Mouse (Mus musculus): ENCODE results near the gene Alpk1. TPM values are rescaled to one million over a fixed set of nuclear protein-coding genes. Genes with fewer than 3 reads are reported as not detected.

Alpk1 gene
- polyA plus RNA-seq, 1 experiment from 2014 or later = 0.92 TPM

DNA sequence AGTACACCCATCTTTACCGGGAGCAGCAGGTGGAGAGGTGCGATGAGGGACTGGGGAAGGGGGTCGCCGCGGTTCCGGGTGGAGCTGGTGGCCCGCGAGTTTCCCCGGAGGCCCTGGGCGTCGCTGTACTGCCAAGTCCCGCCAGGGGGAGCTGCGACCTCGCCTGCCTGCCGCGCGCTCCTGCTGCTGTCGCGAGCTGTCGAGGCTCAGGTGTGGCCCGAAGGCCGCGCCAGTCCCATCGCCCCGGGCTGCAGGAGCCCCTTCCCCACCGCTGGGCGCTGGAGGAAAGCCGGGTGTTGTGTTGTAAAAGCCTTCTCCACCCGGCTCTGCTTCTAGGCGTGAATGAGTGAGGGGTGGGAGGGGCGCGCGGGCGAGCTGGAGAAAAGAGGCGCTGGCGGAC lies 155.0 kb downstream of the Alpk1 start:
- H3K9me3 ChIP-seq (replicated peaks; ENCODE audit: control insufficient read depth, low read length) = no peaks in the 10 kb centered on the region
- no peaks in the 10 kb centered on the region for H3K36me3 ChIP-seq (ENCODE audit: control insufficient read depth, insufficient read depth)
- peaks cover 6% of the 10 kb centered on the region; the same call in 1 of the 2 replicates for H3K4me1 ChIP-seq (ENCODE audit: control insufficient read depth, insufficient read depth, low read length)
- ATAC-seq (replicated peaks; ENCODE audit: extremely low read depth, insufficient read depth, low FRiP score) = no peak
- peaks cover 55% of the 10 kb centered on the region for H3K27me3 ChIP-seq (ENCODE audit: control insufficient read depth, insufficient read depth, low read length)
- no peak overlapping the region for H3K9ac ChIP-seq (ENCODE audit: low read length)
- peak overlapping the region; percentile 64 for H3K4me2 ChIP-seq (ENCODE audit: low read depth, low read length)
- WGBS = 2% methylated on average over 36 of the region's 36 CpGs
- peak overlapping the region; percentile 42 for H3K4me3 ChIP-seq (ENCODE audit: low read length)
- H3K27ac ChIP-seq (ENCODE audit: low read length) = no peak overlapping the region

Other genes starting within 250 kb of the Alpk1 start
- 52.9 and 54.7 TPM in 2 replicates for gene Larp7, start 227.2 kb downstream of the Alpk1 start, polyA plus RNA-seq (2015; fragmentation: Nextera tagmentation; extraction: Ambion mirVana)
- 6.9 and 7.0 TPM in 2 replicates for gene Zgrf1, start 227.0 kb downstream of the Alpk1 start, polyA plus RNA-seq (2015; fragmentation: Nextera tagmentation; extraction: Ambion mirVana)
- not detected in 2 replicates for gene Neurog2, start 147.4 kb downstream of the Alpk1 start, polyA plus RNA-seq (2015; fragmentation: Nextera tagmentation; extraction: Ambion mirVana)
- 3.1 and 4.0 TPM in 2 replicates for gene Tifa, start 9.3 kb upstream of the Alpk1 start, polyA plus RNA-seq (2015; fragmentation: Nextera tagmentation; extraction: Ambion mirVana)
- gene Ap1ar, start 57.0 kb upstream of the Alpk1 start, polyA plus RNA-seq (2015; fragmentation: Nextera tagmentation; extraction: Ambion mirVana) = 23.8 and 31.6 TPM in 2 replicates
- gene Fam241a, start 115.8 kb upstream of the Alpk1 start, polyA plus RNA-seq (2015; fragmentation: Nextera tagmentation; extraction: Ambion mirVana) = 7.9 and 8.0 TPM in 2 replicates